Mouse (Mus musculus): Measurements from ENCODE around the gene Trim16.

GRCm38 (mm10) chr11:62869715-62870371 lies 49.8 kb downstream of the Trim16 start:
- TF ChIP-seq CTCF (IDR thresholded peaks at IDR 0.05; ENCODE audit: low read depth, low read length) (no peak), EP300 (IDR thresholded peaks at IDR 0.05; ENCODE audit: insufficient read depth, low read depth, low read length) (no peak)

Data from ES-Bruce4 (cell line).